Mouse (Mus musculus): ENCODE results near the gene Maea. TPM values are rescaled to one million over a fixed set of nuclear protein-coding genes. Genes with fewer than 3 reads are reported as not detected.
A peak's percentile ranks its signal among the peaks of the same experiment; 100 is the strongest.
"Not testable (repeated sequence)": the region's sequence is repeated elsewhere in the genome, so short reads cannot be mapped to it uniquely, and the experiment has no call there.

Gene Maea
- 100 to 1,000 TPM; 119 to 120 TPM for total RNA-seq (2021)
- long read RNA-seq, experiment 1, transcript Maea-201 (9 exons, 2,193 nt), result major isoform, 149 of 186 reads
- long read RNA-seq, experiment 1, partial matches to known transcripts, result 26 of 186 reads
- long read RNA-seq, experiment 1, other reads (novel, unspliced or antisense), result 8 of 186 reads
- long read RNA-seq, experiment 2, transcript Maea-201 (9 exons, 2,193 nt), result major isoform, 41 of 48 reads
- long read RNA-seq, experiment 2, partial matches to known transcripts, result 2 of 48 reads
- long read RNA-seq, experiment 2, other reads (novel, unspliced or antisense), result 4 of 48 reads

GRCm38 (mm10) chr5:33335273-33335976 lies at the start of gene Maea:
TSS of gene Maea (plus strand) at chr5:33335509.
- peak; percentile 97 for DNase-seq

- DNase-seq, result no peak
These were observed 41.4 kb upstream of the Maea start for GRCm38 (mm10) chr5:33293796-33294430.

GRCm38 (mm10) chr5:33297164-33297563 lies 38.1 kb upstream of the Maea start:
- DNase-seq, result peak in 1 of 2 experiments; percentile 7

GRCm38 (mm10) chr5:33301801-33302200 lies 33.5 kb upstream of the Maea start:
- DNase-seq, result no peak

- no peak for DNase-seq
These were observed 24.4 kb upstream of the Maea start for GRCm38 (mm10) chr5:33310704-33311462.

GRCm38 (mm10) chr5:33312192-33312591 lies 23.1 kb upstream of the Maea start:
- DNase-seq, result no peak

GRCm38 (mm10) chr5:33324491-33324890 lies 10.8 kb upstream of the Maea start:
- no peak for DNase-seq

- no peak for DNase-seq
These were observed 682 bp upstream of the Maea start for GRCm38 (mm10) chr5:33334381-33335272.

- peak in 1 of 2 experiments; percentile 46 for DNase-seq
These were observed 660 bp downstream of the Maea start for GRCm38 (mm10) chr5:33335977-33336360.

GRCm38 (mm10) chr5:33337206-33337605 lies 1.9 kb downstream of the Maea start:
- DNase-seq, result no peak

GRCm38 (mm10) chr5:33341165-33341564 lies 5.9 kb downstream of the Maea start:
- no peak for DNase-seq

- not testable (repeated sequence) for DNase-seq
These were observed 6.9 kb downstream of the Maea start for GRCm38 (mm10) chr5:33342248-33342647.

- DNase-seq, result no peak
These were observed 7.5 kb downstream of the Maea start for GRCm38 (mm10) chr5:33342821-33343220.

GRCm38 (mm10) chr5:33343571-33343970 lies 8.3 kb downstream of the Maea start:
- no peak for DNase-seq

GRCm38 (mm10) chr5:33344070-33344469 lies 8.8 kb downstream of the Maea start:
- DNase-seq, result no peak

GRCm38 (mm10) chr5:33347620-33348019 lies 12.3 kb downstream of the Maea start:
- DNase-seq, result no peak

- DNase-seq, result no peak
These were observed 13.9 kb downstream of the Maea start for GRCm38 (mm10) chr5:33349205-33349604.

- DNase-seq, result no peak
These were observed 14.4 kb downstream of the Maea start for GRCm38 (mm10) chr5:33349706-33350105.

- DNase-seq, result no peak
These were observed 16.4 kb downstream of the Maea start for GRCm38 (mm10) chr5:33351556-33352272.

- no peak for DNase-seq
These were observed 16.9 kb downstream of the Maea start for GRCm38 (mm10) chr5:33352273-33352645.

GRCm38 (mm10) chr5:33353011-33353410 lies 17.7 kb downstream of the Maea start:
- DNase-seq, result no peak
